Mouse (Mus musculus): ENCODE data around the gene Cers3.

Gene Cers3

DNA sequence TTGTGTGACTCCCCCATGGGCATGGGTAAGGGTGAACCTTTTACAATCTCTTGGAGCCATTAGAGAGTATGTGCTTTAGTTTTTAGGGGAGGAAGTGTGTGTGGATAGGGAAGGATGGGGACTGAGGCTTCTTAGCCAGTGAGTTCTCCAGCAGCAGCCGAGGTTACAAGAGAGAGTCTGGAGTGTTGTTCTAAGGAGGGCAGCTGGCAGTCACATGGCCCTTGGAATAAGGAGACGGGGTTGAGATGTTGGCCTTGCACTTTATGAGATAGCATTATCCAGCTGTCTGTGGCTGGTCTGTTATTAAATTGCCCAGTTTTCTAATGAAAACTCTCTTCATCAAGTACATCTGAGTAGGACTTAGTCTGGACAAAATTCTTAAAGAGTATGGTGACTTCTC lies 100.5 kb downstream of the Cers3 start:
- no peak for DNase-seq

GRCm38 (mm10) chr7:66846582-66846981 lies 103.3 kb downstream of the Cers3 start:
- no peak for DNase-seq

DNA sequence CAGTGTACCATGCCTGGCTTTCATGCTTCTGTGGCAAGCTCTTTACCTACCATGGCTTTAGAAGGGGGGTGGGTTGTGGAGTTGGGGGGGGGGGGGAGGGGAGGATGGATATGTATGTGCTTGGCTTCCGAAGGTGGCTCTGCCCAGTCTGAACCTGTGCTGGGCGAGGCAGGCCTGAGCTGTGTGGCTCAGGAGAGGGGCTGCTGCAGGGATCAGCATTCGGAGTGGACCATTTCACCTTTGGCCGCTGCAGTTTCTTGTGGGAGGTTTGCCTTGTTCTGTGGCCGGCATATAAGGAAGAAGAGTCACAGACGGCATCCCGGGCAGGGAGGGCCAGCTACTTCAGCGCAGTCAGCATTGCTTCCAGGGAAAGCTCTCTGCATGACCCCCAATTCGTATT lies 104.0 kb downstream of the Cers3 start:
- no peak for DNase-seq

DNA sequence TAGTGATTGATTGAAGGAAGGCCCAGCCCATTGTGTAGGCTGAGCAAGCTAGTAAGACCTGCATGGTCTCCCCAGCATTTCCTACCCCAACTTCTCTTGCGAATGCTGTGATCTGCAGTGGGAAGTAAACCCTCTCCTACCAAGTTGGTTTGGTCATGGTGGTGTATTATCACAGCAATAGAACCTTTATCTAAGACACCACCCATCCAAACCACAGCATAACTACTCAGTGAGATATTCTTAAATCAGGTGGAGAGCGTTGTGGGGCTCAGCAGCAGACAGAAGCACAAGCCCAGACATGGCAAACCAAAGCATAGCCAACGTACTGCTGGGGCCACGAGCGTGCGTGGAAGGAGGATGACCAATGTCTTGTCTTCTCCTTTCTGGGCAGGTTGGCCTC lies 106.0 kb downstream of the Cers3 start:
- no peak for DNase-seq

DNA sequence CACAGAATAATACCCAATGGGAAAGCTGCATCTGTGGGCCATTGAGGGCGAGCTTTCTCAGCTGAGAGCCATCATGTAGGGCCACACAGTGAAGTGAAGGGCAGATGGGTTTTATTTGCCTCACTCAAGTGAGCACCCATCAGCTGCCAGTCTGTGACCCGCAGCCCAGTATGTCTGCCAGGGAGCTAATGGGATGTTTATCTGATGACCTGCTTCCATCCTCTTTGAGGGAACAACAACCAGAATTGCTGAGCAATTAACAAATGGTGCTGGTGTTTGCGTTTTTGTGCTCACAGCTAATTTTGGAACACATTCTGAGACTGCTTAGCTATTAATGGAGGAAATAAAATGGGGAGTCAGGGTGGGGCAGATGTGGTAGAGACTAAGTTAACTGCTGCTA lies 108.9 kb downstream of the Cers3 start:
- no peak for DNase-seq

- no peak for DNase-seq
Measured at GRCm38 (mm10) chr7:66857610-66858009, 114.3 kb downstream of the Cers3 start.

- DNase-seq = no peak
Measured at GRCm38 (mm10) chr7:66858247-66859075, 115.2 kb downstream of the Cers3 start.

- DNase-seq = no peak
Measured at GRCm38 (mm10) chr7:66859220-66859619, 115.9 kb downstream of the Cers3 start.

- no peak for DNase-seq
Measured at GRCm38 (mm10) chr7:66866944-66867718, 123.8 kb downstream of the Cers3 start.

DNA sequence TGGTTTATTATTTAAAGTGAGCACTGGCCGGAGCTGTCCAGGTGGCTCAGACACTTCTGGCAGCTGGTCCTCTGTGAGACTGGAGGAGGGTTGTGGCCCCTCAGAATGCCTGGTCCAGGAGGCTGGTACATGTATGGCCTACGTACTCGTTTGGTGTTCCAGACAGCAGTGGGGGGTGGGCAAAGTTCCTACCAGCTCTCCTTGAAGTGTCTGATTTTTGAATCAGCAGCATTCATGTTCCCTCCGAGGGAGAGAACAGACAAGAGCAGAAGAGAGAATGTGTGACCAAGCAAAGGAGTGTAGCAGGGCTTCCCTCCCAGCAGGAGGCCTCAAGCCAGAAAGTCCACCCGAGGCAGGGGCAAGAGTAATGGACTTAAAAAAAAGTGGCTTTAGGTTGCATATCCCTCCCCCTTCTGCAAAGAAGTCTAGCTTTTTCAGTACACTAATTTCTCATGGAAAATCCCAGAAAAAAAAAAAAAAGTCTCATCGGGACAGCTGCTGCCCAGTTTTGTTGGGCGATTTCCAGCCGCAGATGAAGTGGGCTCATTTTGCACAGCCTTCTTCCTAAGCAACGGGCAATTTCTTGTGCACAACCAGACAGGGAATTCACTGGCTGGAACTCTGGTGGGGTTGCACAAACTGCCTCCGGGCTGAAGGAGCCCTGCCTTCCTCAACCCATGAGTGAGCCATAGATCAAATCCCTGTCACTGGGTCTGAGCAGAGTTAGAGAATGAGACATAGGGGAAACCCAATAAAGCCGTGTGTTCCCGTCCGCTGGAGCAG lies 124.6 kb downstream of the Cers3 start:
- DNase-seq = no peak

- DNase-seq = no peak
Measured at GRCm38 (mm10) chr7:66871520-66871919, 128.2 kb downstream of the Cers3 start.

- no peak for DNase-seq
Measured at GRCm38 (mm10) chr7:66871940-66872511, 128.7 kb downstream of the Cers3 start.

- no peak for DNase-seq
Measured at GRCm38 (mm10) chr7:66873235-66873634, 129.9 kb downstream of the Cers3 start.
